Mouse (Mus musculus): Measurements from ENCODE around the gene 1700034J05Rik. TPM values are rescaled to one million over a fixed set of nuclear protein-coding genes. Genes with fewer than 3 reads are reported as not detected.

Gene 1700034J05Rik
- total and polyA plus RNA-seq, 2 experiments from 2014 or later, result not detected

DNA sequence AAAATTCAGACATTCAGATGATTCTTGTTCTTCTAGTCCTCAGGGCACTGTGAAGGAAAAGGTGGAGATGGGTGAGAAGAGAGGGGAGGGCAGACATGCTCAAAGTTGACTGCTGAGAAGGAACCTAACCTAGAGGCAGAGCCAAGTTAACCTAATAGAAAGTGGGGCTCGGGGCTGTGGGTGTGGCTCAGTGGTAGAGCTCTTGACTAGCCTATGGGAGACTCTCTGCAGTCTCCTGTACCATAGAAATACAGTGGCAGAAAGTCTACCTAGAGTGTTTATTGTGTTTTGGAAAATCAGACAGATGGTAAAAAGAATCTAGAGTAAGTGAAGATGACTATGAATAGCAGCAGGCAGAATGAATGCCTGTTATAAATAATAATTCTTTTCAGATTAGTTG is 1.3 kb upstream of the 1700034J05Rik start:
- Histone ChIP-seq H3K27me3 (ENCODE audit: insufficient read depth, low read length) (no peaks in the 10 kb centered on the region), H3K27ac (ENCODE audit: low read depth, low read length) (no peak overlapping the region), H3K4me1 (ENCODE audit: insufficient read depth, low read length) (peaks cover 11% of the 10 kb centered on the region; the same call in 1 of the 2 replicates), H3K36me3 (ENCODE audit: insufficient read depth, low read length) (no peaks in the 10 kb centered on the region), H3K4me2 (ENCODE audit: low read depth, low read length, poor library complexity, severe bottlenecking) (no peak overlapping the region), H3K9me3 (ENCODE audit: low read length) (no peaks in the 10 kb centered on the region), H3K4me3 (ENCODE audit: low read depth, low read length) (no peak overlapping the region), H3K9ac (replicated peaks; ENCODE audit: low read length, poor library complexity, severe bottlenecking) (no peak overlapping the region)
- TF ChIP-seq CTCF (IDR thresholded peaks at IDR 0.05), result no peak
- no peak for ATAC-seq (ENCODE audit: low FRiP score)
- no peak for DNase-seq (ENCODE audit: low spot score)
- 86% methylated on average over 1 of the region's 1 CpGs for WGBS

DNA sequence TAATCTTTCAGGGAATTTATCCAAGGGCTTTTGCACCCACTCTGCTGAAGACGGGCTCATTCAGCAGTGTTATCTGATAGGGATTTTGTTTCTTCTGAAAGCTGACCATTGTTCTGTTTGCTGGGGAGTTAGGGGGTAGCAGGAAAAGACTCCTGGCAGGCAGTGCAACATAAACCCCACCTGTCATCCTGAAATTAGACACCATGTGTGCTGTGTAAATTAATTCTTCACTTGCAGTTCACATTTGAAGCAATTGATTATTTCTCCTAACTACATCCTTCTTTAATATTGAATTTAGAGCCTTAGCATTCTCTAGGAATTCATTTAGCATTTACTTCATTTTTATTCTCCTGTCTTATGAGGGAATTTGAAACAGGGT is 3.8 kb downstream of the 1700034J05Rik start:
- Histone ChIP-seq H3K4me2 (ENCODE audit: low read depth, low read length, poor library complexity, severe bottlenecking) (no peak overlapping the region), H3K27ac (ENCODE audit: low read depth, low read length) (no peak overlapping the region), H3K4me3 (ENCODE audit: low read depth, low read length) (no peak overlapping the region), H3K36me3 (ENCODE audit: insufficient read depth, low read length) (no peaks in the 10 kb centered on the region), H3K9me3 (ENCODE audit: low read length) (no peaks in the 10 kb centered on the region), H3K27me3 (ENCODE audit: insufficient read depth, low read length) (no peaks in the 10 kb centered on the region), H3K9ac (replicated peaks; ENCODE audit: low read length, poor library complexity, severe bottlenecking) (no peak overlapping the region), H3K4me1 (ENCODE audit: insufficient read depth, low read length) (peaks cover 10% of the 10 kb centered on the region; the same call in 1 of the 2 replicates)
- ATAC-seq (ENCODE audit: low FRiP score) (no peak), DNase-seq (ENCODE audit: low spot score) (no peak)
- WGBS, result 17% methylated on average over 1 of the region's 1 CpGs
- TF ChIP-seq CTCF (IDR thresholded peaks at IDR 0.05), result no peak

DNA sequence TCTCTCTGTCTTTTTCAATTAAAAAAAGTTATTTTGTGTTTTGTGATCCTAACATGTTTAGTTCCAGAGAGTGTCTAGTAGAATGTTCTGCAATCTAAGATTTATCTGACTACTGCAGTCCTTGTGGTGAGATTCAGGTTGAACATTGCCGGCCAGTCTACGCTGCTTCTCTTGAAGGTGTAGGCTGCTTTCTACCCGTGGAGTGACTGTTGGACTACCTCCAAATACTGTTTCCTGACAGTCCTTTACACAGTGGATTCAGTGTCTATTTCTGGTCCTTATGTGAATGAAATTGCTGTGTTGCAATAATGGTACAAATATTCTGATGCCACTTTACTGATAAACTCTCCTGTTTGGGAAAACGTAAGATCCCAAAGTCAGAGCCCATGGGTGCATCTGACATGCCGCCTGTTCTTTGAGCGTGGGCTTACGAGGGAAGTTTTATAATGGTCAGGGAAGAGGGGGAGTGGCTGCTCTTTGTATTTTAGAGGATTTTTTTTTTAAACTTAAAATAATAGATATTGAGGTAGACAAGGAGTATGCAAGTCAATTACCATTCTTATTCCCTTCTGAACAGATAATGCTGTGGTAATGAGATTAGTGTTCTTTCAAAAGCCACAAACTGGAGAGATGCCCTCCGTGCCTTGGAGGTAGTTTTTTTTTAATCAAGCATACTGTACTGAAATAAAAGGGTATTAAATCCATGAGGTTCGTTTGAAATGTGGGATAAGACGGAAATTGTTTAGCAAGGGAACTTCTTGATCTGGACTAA is 4.4 kb downstream of the 1700034J05Rik start:
- Histone ChIP-seq H3K4me3 (ENCODE audit: low read depth, low read length) (no peak overlapping the region), H3K36me3 (ENCODE audit: insufficient read depth, low read length) (no peaks in the 10 kb centered on the region), H3K4me2 (ENCODE audit: low read depth, low read length, poor library complexity, severe bottlenecking) (no peak overlapping the region), H3K27me3 (ENCODE audit: insufficient read depth, low read length) (no peaks in the 10 kb centered on the region), H3K9me3 (ENCODE audit: low read length) (no peaks in the 10 kb centered on the region), H3K4me1 (ENCODE audit: insufficient read depth, low read length) (peaks cover 7% of the 10 kb centered on the region; the same call in 1 of the 2 replicates), H3K9ac (replicated peaks; ENCODE audit: low read length, poor library complexity, severe bottlenecking) (no peak overlapping the region), H3K27ac (ENCODE audit: low read depth, low read length) (no peak overlapping the region)
- TF ChIP-seq CTCF (IDR thresholded peaks at IDR 0.05), result no peak
- ATAC-seq (ENCODE audit: low FRiP score) (no peak), DNase-seq (ENCODE audit: low spot score) (no peak)
- 25% methylated on average over 10 of the region's 10 CpGs for WGBS

DNA sequence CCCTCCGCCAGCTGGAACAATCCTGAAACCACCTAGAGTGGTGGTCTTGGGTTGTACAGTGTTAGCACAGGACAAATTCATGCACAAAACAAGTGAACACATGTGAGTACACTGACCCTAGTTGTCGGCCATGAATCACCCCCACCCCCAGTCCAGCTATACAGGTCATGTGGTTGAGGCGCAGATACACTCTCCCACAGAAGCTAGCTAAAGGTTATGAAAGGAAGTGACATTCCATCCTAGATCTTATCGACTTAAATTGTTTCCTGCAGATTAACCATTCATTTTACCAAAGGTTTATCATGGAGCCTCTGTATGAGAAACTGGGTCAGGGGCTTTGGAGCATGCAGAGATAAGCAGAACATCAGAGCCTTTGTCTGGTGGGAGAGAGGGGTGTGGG is 7.0 kb downstream of the 1700034J05Rik start:
- Histone ChIP-seq H3K36me3 (ENCODE audit: insufficient read depth, low read length) (no peaks in the 10 kb centered on the region), H3K27ac (ENCODE audit: low read depth, low read length) (no peak overlapping the region), H3K4me3 (ENCODE audit: low read depth, low read length) (no peak overlapping the region), H3K9ac (replicated peaks; ENCODE audit: low read length, poor library complexity, severe bottlenecking) (no peak overlapping the region), H3K27me3 (ENCODE audit: insufficient read depth, low read length) (no peaks in the 10 kb centered on the region), H3K4me1 (ENCODE audit: insufficient read depth, low read length) (peaks cover 3% of the 10 kb centered on the region; the same call in 1 of the 2 replicates), H3K9me3 (ENCODE audit: low read length) (no peaks in the 10 kb centered on the region), H3K4me2 (ENCODE audit: low read depth, low read length, poor library complexity, severe bottlenecking) (no peak overlapping the region)
- ATAC-seq (ENCODE audit: low FRiP score) (no peak), DNase-seq (ENCODE audit: low spot score) (no peak)
- no peak for TF ChIP-seq CTCF (IDR thresholded peaks at IDR 0.05)
- WGBS, result 78% methylated on average over 4 of the region's 4 CpGs

DNA sequence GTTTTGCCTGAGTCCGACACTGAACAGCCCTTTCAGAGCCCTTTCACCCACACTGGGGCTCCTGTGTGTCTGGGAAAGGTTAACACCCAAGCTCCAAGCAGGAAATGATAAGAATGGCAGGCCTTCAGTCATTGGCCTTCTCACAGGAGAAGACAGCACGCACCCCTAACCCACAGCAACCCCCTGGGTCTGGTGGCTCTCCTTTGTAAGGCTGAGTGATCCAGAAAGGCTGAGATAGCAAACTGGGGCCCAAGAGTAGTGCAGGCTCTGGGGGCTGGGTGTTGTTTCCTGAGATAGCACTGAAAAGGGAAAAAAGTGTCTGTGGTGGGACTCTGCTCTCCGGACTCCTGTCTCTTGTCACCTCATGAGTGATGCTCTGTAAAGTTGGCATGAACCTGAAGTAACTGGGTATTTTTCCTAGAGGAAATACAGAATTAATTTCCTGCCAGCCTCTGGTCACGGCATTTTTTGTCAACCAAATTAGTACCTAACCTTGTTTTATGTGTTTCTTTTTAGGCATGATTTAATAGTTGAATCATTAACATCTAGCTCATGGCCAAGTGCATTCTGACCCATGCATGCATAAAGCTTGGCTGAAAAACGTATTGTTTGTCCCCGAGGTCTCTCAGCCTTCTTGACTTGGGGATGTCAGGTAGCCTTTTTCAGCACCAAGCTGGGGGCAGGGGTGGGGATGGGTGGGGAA is 7.7 kb downstream of the 1700034J05Rik start:
- no peak overlapping the region for H3K27ac ChIP-seq (ENCODE audit: low read depth, low read length)
- no peak overlapping the region for H3K9ac ChIP-seq (replicated peaks; ENCODE audit: low read length, poor library complexity, severe bottlenecking)
- 86% methylated on average over 6 of the region's 6 CpGs for WGBS
- TF ChIP-seq CTCF (IDR thresholded peaks at IDR 0.05), result no peak
- H3K4me2 ChIP-seq (ENCODE audit: low read depth, low read length, poor library complexity, severe bottlenecking), result no peak overlapping the region
- no peak for DNase-seq (ENCODE audit: low spot score)
- no peaks in the 10 kb centered on the region for H3K27me3 ChIP-seq (ENCODE audit: insufficient read depth, low read length)
- H3K36me3 ChIP-seq (ENCODE audit: insufficient read depth, low read length), result no peaks in the 10 kb centered on the region
- peaks cover 3% of the 10 kb centered on the region; the same call in 1 of the 2 replicates for H3K4me1 ChIP-seq (ENCODE audit: insufficient read depth, low read length)
- H3K4me3 ChIP-seq (ENCODE audit: low read depth, low read length), result no peak overlapping the region
- no peaks in the 10 kb centered on the region for H3K9me3 ChIP-seq (ENCODE audit: low read length)
- ATAC-seq (ENCODE audit: low FRiP score), result no peak

DNA sequence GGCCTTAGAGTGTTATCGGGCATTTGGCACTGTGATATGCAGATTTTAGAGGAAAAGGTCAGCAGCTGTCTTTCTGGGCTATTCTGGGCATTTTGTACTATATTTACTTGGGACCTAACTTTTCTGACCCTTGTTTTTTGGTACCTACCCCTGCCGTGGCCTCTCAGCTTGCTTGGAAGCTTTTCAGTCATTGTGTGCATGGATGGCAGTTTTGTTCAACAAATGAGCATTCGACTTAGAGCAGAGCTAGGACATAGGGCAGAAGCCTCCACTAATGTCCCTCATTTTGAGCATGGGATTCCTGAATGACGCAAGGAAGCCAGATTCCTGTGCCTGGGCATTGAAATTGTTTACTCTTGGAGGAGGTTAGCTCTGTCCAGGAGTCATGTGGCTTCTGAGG is 9.4 kb downstream of the 1700034J05Rik start:
- no peak overlapping the region for H3K4me2 ChIP-seq (ENCODE audit: low read depth, low read length, poor library complexity, severe bottlenecking)

More for the DNA sequence above, 9.4 kb downstream of the 1700034J05Rik start:
- Histone ChIP-seq H3K27me3 (ENCODE audit: insufficient read depth, low read length) (no peaks in the 10 kb centered on the region), H3K9me3 (ENCODE audit: low read length) (no peaks in the 10 kb centered on the region), H3K9ac (replicated peaks; ENCODE audit: low read length, poor library complexity, severe bottlenecking) (no peak overlapping the region), H3K4me1 (ENCODE audit: insufficient read depth, low read length) (peaks cover 2% of the 10 kb centered on the region; the same call in 1 of the 2 replicates), H3K4me3 (ENCODE audit: low read depth, low read length) (no peak overlapping the region), H3K27ac (ENCODE audit: low read depth, low read length) (no peak overlapping the region), H3K36me3 (ENCODE audit: insufficient read depth, low read length) (no peaks in the 10 kb centered on the region)
- DNase-seq (ENCODE audit: low spot score) (no peak), ATAC-seq (ENCODE audit: low FRiP score) (no peak)
- WGBS, result 63% methylated on average over 4 of the region's 4 CpGs
- TF ChIP-seq CTCF (IDR thresholded peaks at IDR 0.05), result no peak

Data from midbrain, postnatal 0 days (tissue).